Mouse (Mus musculus) stomach, embryonic 15.5 days (tissue): Measurements from ENCODE around the gene Apom. TPM values are rescaled to one million over a fixed set of nuclear protein-coding genes. Genes with fewer than 3 reads are reported as not detected.

Experiments
- ATAC-seq: fragments of 200-750 bp; cut with Nextera tagmentation; 2 replicates; pipeline ENCODE4 v1.8.0; 2017; ENCODE audit warnings: low read depth, moderate number of reproducible peaks, moderate TSS enrichment; ENCODE audit not compliant: insufficient read depth, low FRiP score
- H3K27ac ChIP-seq: fragments of 300-500 bp; sonication (generic); 2 replicates; pipeline ENCODE4 v1.5.1; 2015; ENCODE audit warnings: mild to moderate bottlenecking, inconsistent platforms
- H3K27me3 ChIP-seq: fragments of 300-500 bp; sonication (generic); replicated peaks from 2 replicates; pipeline ENCODE4 v1.6.1; 2015; ENCODE audit warnings: inconsistent platforms
- H3K36me3 ChIP-seq: fragments of 300-500 bp; sonication (generic); 2 replicates; pipeline ENCODE4 v1.6.1; 2015; ENCODE audit warnings: inconsistent platforms
- H3K4me1 ChIP-seq: fragments of 300-500 bp; sonication (generic); 2 replicates; pipeline ENCODE4 v1.6.1; 2015; ENCODE audit warnings: inconsistent platforms
- H3K4me2 ChIP-seq: fragments of 300-500 bp; sonication (generic); 2 replicates; pipeline ENCODE4 v1.6.1; 2015; ENCODE audit warnings: mild to moderate bottlenecking, inconsistent platforms
- H3K4me3 ChIP-seq: fragments of 300-500 bp; sonication (generic); replicated peaks from 2 replicates; pipeline ENCODE4 v1.5.1; 2015; ENCODE audit warnings: inconsistent platforms
- H3K9ac ChIP-seq: fragments of 300-500 bp; sonication (generic); 2 replicates; pipeline ENCODE4 v1.6.1; 2015; ENCODE audit warnings: inconsistent platforms
- H3K9me3 ChIP-seq: fragments of 300-500 bp; sonication (generic); 2 replicates; pipeline ENCODE4 v1.6.1; 2016; ENCODE audit warnings: inconsistent platforms
- WGBS: fragments of 180-500 bp; shearing (Covaris S2); methylation state at CpG from one replicate; pipeline ENCODE4 v1.1.7; 2015; 5-methylcytosine and 5-hydroxymethylcytosine counted together
- polyA plus RNA-seq: library from polyadenylated mRNA; unstranded; fragments of >200 nt; fragmentation: Nextera tagmentation; extraction: Ambion mirVana; gene quantifications from 2 replicates; pipeline ENCODE4 v1.2.1, GENCODE M21; 2015

Gene Apom
- polyA plus RNA-seq, 1 experiment from 2014 or later, result 47.5 TPM

- no peak overlapping the region for H3K9ac ChIP-seq
- H3K4me3 ChIP-seq, result no peak overlapping the region
- H3K27ac ChIP-seq, result no peak overlapping the region
- peaks cover 97% of the 10 kb centered on the region for H3K36me3 ChIP-seq
- 87% methylated on average over 33 of the region's 33 CpGs for WGBS
- H3K9me3 ChIP-seq, result no peaks in the 10 kb centered on the region
- no peaks in the 10 kb centered on the region for H3K4me1 ChIP-seq
- no peak overlapping the region for H3K4me2 ChIP-seq
- ATAC-seq, result no peak
- H3K27me3 ChIP-seq, result no peaks in the 10 kb centered on the region
Observed at GRCm38 (mm10) chr17:35156461-35157200, 24.8 kb upstream of the Apom start.

- no peak overlapping the region for H3K27ac ChIP-seq
- no peaks in the 10 kb centered on the region for H3K9me3 ChIP-seq
- H3K9ac ChIP-seq, result no peak overlapping the region
- H3K4me2 ChIP-seq, result no peak overlapping the region
- no peak overlapping the region for H3K4me3 ChIP-seq
- no peak for ATAC-seq
- peaks cover 96% of the 10 kb centered on the region for H3K36me3 ChIP-seq
- 85% methylated on average over 12 of the region's 12 CpGs for WGBS
- H3K27me3 ChIP-seq, result no peaks in the 10 kb centered on the region
- no peaks in the 10 kb centered on the region for H3K4me1 ChIP-seq
Observed at GRCm38 (mm10) chr17:35155451-35155850, 23.6 kb upstream of the Apom start.

GRCm38 (mm10) chr17:35154616-35155015, 22.8 kb upstream of the Apom start:
- no peak for ATAC-seq
- H3K36me3 ChIP-seq, result peaks cover 96% of the 10 kb centered on the region
- no peaks in the 10 kb centered on the region for H3K4me1 ChIP-seq
- H3K9me3 ChIP-seq, result no peaks in the 10 kb centered on the region
- no peaks in the 10 kb centered on the region for H3K27me3 ChIP-seq
- no peak overlapping the region for H3K4me3 ChIP-seq
- 79% methylated on average over 7 of the region's 7 CpGs for WGBS
- no peak overlapping the region for H3K9ac ChIP-seq
- H3K27ac ChIP-seq, result no peak overlapping the region
- no peak overlapping the region for H3K4me2 ChIP-seq

- Histone ChIP-seq H3K4me1 (no peaks in the 10 kb centered on the region), H3K9me3 (no peaks in the 10 kb centered on the region), H3K36me3 (peaks cover 95% of the 10 kb centered on the region), H3K4me2 (no peak overlapping the region), H3K27me3 (no peaks in the 10 kb centered on the region), H3K4me3 (no peak overlapping the region), H3K9ac (no peak overlapping the region), H3K27ac (no peak overlapping the region)
- WGBS, result 73% methylated on average over 4 of the region's 4 CpGs
- no peak for ATAC-seq
Observed at GRCm38 (mm10) chr17:35153931-35154330, 22.1 kb upstream of the Apom start.

GRCm38 (mm10) chr17:35153077-35153476, 21.2 kb upstream of the Apom start:
- H3K9ac ChIP-seq, result no peak overlapping the region
- H3K27me3 ChIP-seq, result no peaks in the 10 kb centered on the region
- H3K4me3 ChIP-seq, result no peak overlapping the region
- H3K4me1 ChIP-seq, result no peaks in the 10 kb centered on the region
- H3K4me2 ChIP-seq, result no peak overlapping the region
- peaks cover 94% of the 10 kb centered on the region for H3K36me3 ChIP-seq
- no peak for ATAC-seq
- no peaks in the 10 kb centered on the region for H3K9me3 ChIP-seq
- H3K27ac ChIP-seq, result no peak overlapping the region
- WGBS, result 90% methylated on average over 9 of the region's 9 CpGs

GRCm38 (mm10) chr17:35152121-35152520, 20.3 kb upstream of the Apom start:
- H3K9me3 ChIP-seq, result no peaks in the 10 kb centered on the region
- no peak overlapping the region for H3K4me3 ChIP-seq
- no peaks in the 10 kb centered on the region for H3K27me3 ChIP-seq
- no peak for ATAC-seq
- no peaks in the 10 kb centered on the region for H3K4me1 ChIP-seq
- H3K36me3 ChIP-seq, result peaks cover 90% of the 10 kb centered on the region
- H3K4me2 ChIP-seq, result no peak overlapping the region
- no peak overlapping the region for H3K27ac ChIP-seq
- no peak overlapping the region for H3K9ac ChIP-seq
- 88% methylated on average over 4 of the region's 4 CpGs for WGBS

GRCm38 (mm10) chr17:35147922-35148639, 16.2 kb upstream of the Apom start:
- Histone ChIP-seq H3K4me1 (no peaks in the 10 kb centered on the region), H3K36me3 (peaks cover 88% of the 10 kb centered on the region), H3K27me3 (no peaks in the 10 kb centered on the region), H3K9ac (no peak overlapping the region), H3K4me3 (no peak overlapping the region), H3K4me2 (no peak overlapping the region), H3K27ac (no peak overlapping the region), H3K9me3 (no peaks in the 10 kb centered on the region)
- WGBS, result 68% methylated on average over 5 of the region's 5 CpGs
- no peak for ATAC-seq

GRCm38 (mm10) chr17:35147348-35147747, 15.5 kb upstream of the Apom start:
- Histone ChIP-seq H3K4me2 (no peak overlapping the region), H3K4me3 (no peak overlapping the region), H3K9ac (no peak overlapping the region), H3K36me3 (peaks cover 88% of the 10 kb centered on the region), H3K27me3 (no peaks in the 10 kb centered on the region), H3K9me3 (no peaks in the 10 kb centered on the region), H3K4me1 (no peaks in the 10 kb centered on the region), H3K27ac (no peak overlapping the region)
- ATAC-seq, result no peak
- WGBS, result 59% methylated on average over 3 of the region's 3 CpGs

- peaks cover 89% of the 10 kb centered on the region for H3K36me3 ChIP-seq
- no peaks in the 10 kb centered on the region for H3K4me1 ChIP-seq
- WGBS, result 82% methylated on average over 5 of the region's 5 CpGs
- H3K4me2 ChIP-seq, result no peak overlapping the region
- ATAC-seq, result no peak
- H3K4me3 ChIP-seq, result no peak overlapping the region
- H3K9ac ChIP-seq, result no peak overlapping the region
- H3K27ac ChIP-seq, result no peak overlapping the region
- H3K9me3 ChIP-seq, result no peaks in the 10 kb centered on the region
- no peaks in the 10 kb centered on the region for H3K27me3 ChIP-seq
Observed at GRCm38 (mm10) chr17:35146139-35146538, 14.3 kb upstream of the Apom start.

- Histone ChIP-seq H3K4me3 (no peak overlapping the region), H3K27ac (no peak overlapping the region), H3K27me3 (no peaks in the 10 kb centered on the region), H3K9ac (no peak overlapping the region), H3K4me2 (no peak overlapping the region), H3K4me1 (no peaks in the 10 kb centered on the region), H3K9me3 (no peaks in the 10 kb centered on the region), H3K36me3 (peaks cover 83% of the 10 kb centered on the region)
- ATAC-seq, result no peak
- WGBS, result 92% methylated on average over 6 of the region's 6 CpGs
Observed at GRCm38 (mm10) chr17:35141971-35142370, 10.1 kb upstream of the Apom start.

- ATAC-seq, result no peak
- Histone ChIP-seq H3K4me1 (peaks cover 8% of the 10 kb centered on the region; the same call in 1 of the 2 replicates), H3K27ac (no peak overlapping the region), H3K4me2 (no peak overlapping the region), H3K9me3 (no peaks in the 10 kb centered on the region), H3K36me3 (peaks cover 70% of the 10 kb centered on the region), H3K4me3 (no peak overlapping the region), H3K9ac (no peak overlapping the region), H3K27me3 (no peaks in the 10 kb centered on the region)
- 75% methylated on average over 16 of the region's 16 CpGs for whole genome bisulfite sequencing
Observed at GRCm38 (mm10) chr17:35140490-35140996, 8.7 kb upstream of the Apom start.

GRCm38 (mm10) chr17:35139269-35139668, 7.4 kb upstream of the Apom start:
- peaks cover 8% of the 10 kb centered on the region; the same call in 1 of the 2 replicates for H3K4me1 ChIP-seq
- ATAC-seq, result no peak
- no peak overlapping the region for H3K27ac ChIP-seq
- no peaks in the 10 kb centered on the region for H3K9me3 ChIP-seq
- 92% methylated on average over 3 of the region's 3 CpGs for WGBS
- no peaks in the 10 kb centered on the region for H3K27me3 ChIP-seq
- no peak overlapping the region for H3K9ac ChIP-seq
- H3K4me3 ChIP-seq, result no peak overlapping the region
- peaks cover 58% of the 10 kb centered on the region for H3K36me3 ChIP-seq
- no peak overlapping the region for H3K4me2 ChIP-seq
